Mouse (Mus musculus) forebrain, embryonic 14.5 days (tissue): ENCODE results near the gene Akap17b. TPM values are rescaled to one million over a fixed set of nuclear protein-coding genes. Genes with fewer than 3 reads are reported as not detected.

ENCODE experiments used
- ATAC-seq: fragments of 200-750 bp; cut with Nextera tagmentation; 2 replicates; pipeline ENCODE4 v1.8.0; 2017; ENCODE audit warnings: mild to moderate bottlenecking, moderate library complexity
- DNase-seq: peaks from one replicate; pipeline ENCODE4 v3.0.0-alpha.2; 2015; ENCODE audit warnings: low spot score
- H3K27ac ChIP-seq: fragments of 300-500 bp; sonication (generic); 2 replicates; pipeline ENCODE4 v1.5.1; 2014; ENCODE audit warnings: low read depth, mild to moderate bottlenecking, control low read depth, low read length, moderate library complexity
- H3K27me3 ChIP-seq: fragments of 300-500 bp; sonication (generic); replicated peaks from 2 replicates; pipeline ENCODE4 v1.6.1; 2014; ENCODE audit warnings: low read length, control low read depth, mixed read lengths; ENCODE audit not compliant: control insufficient read depth, insufficient read depth
- H3K36me3 ChIP-seq: fragments of 300-500 bp; sonication (generic); 2 replicates; pipeline ENCODE4 v1.6.1; 2014; ENCODE audit warnings: low read length, control low read depth; ENCODE audit not compliant: control insufficient read depth, insufficient read depth
- H3K4me1 ChIP-seq: fragments of 300-500 bp; sonication (generic); 2 replicates; pipeline ENCODE4 v1.6.1; 2014; ENCODE audit warnings: antibody characterized with exemption, low read length, control low read depth; ENCODE audit not compliant: control insufficient read depth, insufficient read depth
- H3K4me2 ChIP-seq: fragments of 300-500 bp; sonication (generic); 2 replicates; pipeline ENCODE4 v1.6.1; 2014; ENCODE audit warnings: mild to moderate bottlenecking, control low read depth, low read length
- H3K4me3 ChIP-seq: fragments of 300-500 bp; sonication (generic); 2 replicates; pipeline ENCODE4 v1.5.1; 2014; ENCODE audit warnings: low read depth, low read length, control low read depth
- H3K9ac ChIP-seq: fragments of 300-500 bp; sonication (generic); 2 replicates; pipeline ENCODE4 v1.6.1; 2014; ENCODE audit warnings: mild to moderate bottlenecking, low read length, control low read depth, moderate library complexity
- H3K9me3 ChIP-seq: fragments of 300-500 bp; sonication (generic); replicated peaks from 2 replicates; pipeline ENCODE4 v1.6.1; 2016; ENCODE audit warnings: low read length, control low read depth, mixed read lengths; ENCODE audit not compliant: control insufficient read depth
- WGBS: fragments of 180-500 bp; shearing (Covaris S2); extraction: QIAGEN DNeasy Blood & Tissue Kit; methylation state at CpG from one replicate; pipeline ENCODE4 v1.1.7; 2014; 5-methylcytosine and 5-hydroxymethylcytosine counted together
- polyA plus RNA-seq: library from polyadenylated mRNA; unstranded; fragments of >200 nt; fragmentation: Nextera tagmentation; extraction: Ambion mirVana; gene quantifications from 2 replicates; pipeline ENCODE4 v1.2.1, GENCODE M21; 2014

Gene Akap17b
- polyA plus RNA-seq = 3.6 and 4.1 TPM in 2 replicates

GRCm38 (mm10) chrX:36644657-36645551, at the start of gene Akap17b:
Akap17b (minus strand) TSS chrX:36645395.
- Histone ChIP-seq H3K4me2 (peak within 1 kb of the TSS; percentile 45), H3K9ac (peak within 1 kb of the TSS; percentile 67), H3K27ac (no peak within 1 kb of the TSS), H3K4me1 (no peaks in the 10 kb centered on the region), H3K36me3 (no peaks in the 10 kb centered on the region), H3K9me3 (no peaks in the 10 kb centered on the region), H3K27me3 (no peaks in the 10 kb centered on the region), H3K4me3 (peak within 1 kb of the TSS; percentile 58)
- DNase-seq = peak; percentile 93
- ATAC-seq = peak; percentile 98
- 34% methylated on average over 55 of the region's 60 CpGs for WGBS

DNA sequence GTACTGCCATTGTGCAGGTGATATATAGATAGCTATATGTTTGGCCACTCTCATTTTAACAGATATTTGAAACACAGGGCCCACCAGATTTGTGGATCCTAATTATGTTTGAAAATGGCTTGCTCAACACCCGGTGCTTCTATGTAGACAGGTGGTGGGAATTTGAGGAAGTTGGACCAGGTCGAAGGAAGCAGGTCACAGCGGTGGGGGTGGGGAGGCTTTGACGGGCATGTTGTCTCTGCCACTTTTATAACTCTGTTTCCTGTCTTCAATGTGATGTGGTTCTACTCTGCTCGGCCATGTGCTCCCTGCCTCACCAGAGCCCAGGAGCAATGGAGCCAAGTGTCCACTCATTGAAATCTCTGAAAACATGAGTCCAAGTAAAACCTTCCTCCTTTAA, 46.2 kb upstream of the Akap17b start:
- ATAC-seq = no peak
- 82% methylated on average over 5 of the region's 5 CpGs for WGBS
- no peak for DNase-seq
- Histone ChIP-seq H3K9me3 (no peaks in the 10 kb centered on the region), H3K27me3 (no peaks in the 10 kb centered on the region), H3K4me2 (no peak overlapping the region), H3K4me3 (no peak overlapping the region), H3K27ac (no peak overlapping the region), H3K4me1 (no peaks in the 10 kb centered on the region), H3K36me3 (no peaks in the 10 kb centered on the region), H3K9ac (no peak overlapping the region)

- Histone ChIP-seq H3K4me1 (no peaks in the 10 kb centered on the region), H3K36me3 (no peaks in the 10 kb centered on the region), H3K9me3 (no peaks in the 10 kb centered on the region), H3K4me3 (no peak overlapping the region), H3K9ac (no peak overlapping the region), H3K27me3 (no peaks in the 10 kb centered on the region), H3K27ac (no peak overlapping the region), H3K4me2 (no peak overlapping the region)
- DNase-seq (no peak), ATAC-seq (no peak)
Observed at GRCm38 (mm10) chrX:36689655-36690054, 44.5 kb upstream of the Akap17b start.

- H3K9ac ChIP-seq = no peak overlapping the region
- H3K36me3 ChIP-seq = no peaks in the 10 kb centered on the region
- H3K4me2 ChIP-seq = no peak overlapping the region
- WGBS = 64% methylated on average over 1 of the region's 1 CpGs
- H3K4me1 ChIP-seq = no peaks in the 10 kb centered on the region
- ATAC-seq = no peak
- H3K4me3 ChIP-seq = no peak overlapping the region
- no peak overlapping the region for H3K27ac ChIP-seq
- no peaks in the 10 kb centered on the region for H3K27me3 ChIP-seq
- peak; percentile 7 for DNase-seq
- no peaks in the 10 kb centered on the region for H3K9me3 ChIP-seq
Observed at GRCm38 (mm10) chrX:36676836-36677235, 31.6 kb upstream of the Akap17b start.

GRCm38 (mm10) chrX:36672708-36673107, 27.5 kb upstream of the Akap17b start:
- no peaks in the 10 kb centered on the region for H3K9me3 ChIP-seq
- H3K9ac ChIP-seq = no peak overlapping the region
- DNase-seq = no peak
- H3K36me3 ChIP-seq = no peaks in the 10 kb centered on the region
- no peak overlapping the region for H3K4me2 ChIP-seq
- no peaks in the 10 kb centered on the region for H3K27me3 ChIP-seq
- H3K27ac ChIP-seq = no peak overlapping the region
- H3K4me1 ChIP-seq = no peaks in the 10 kb centered on the region
- no peak for ATAC-seq
- no peak overlapping the region for H3K4me3 ChIP-seq
- 67% methylated on average over 2 of the region's 2 CpGs for WGBS

GRCm38 (mm10) chrX:36640046-36640445, 5.1 kb downstream of the Akap17b start:
- Histone ChIP-seq H3K9me3 (no peaks in the 10 kb centered on the region), H3K4me1 (no peaks in the 10 kb centered on the region), H3K4me2 (no peak overlapping the region), H3K27ac (no peak overlapping the region), H3K36me3 (no peaks in the 10 kb centered on the region), H3K9ac (no peak overlapping the region), H3K27me3 (no peaks in the 10 kb centered on the region), H3K4me3 (no peak overlapping the region)
- DNase-seq (peak; percentile 28), ATAC-seq (no peak)
- 79% methylated on average over 6 of the region's 6 CpGs for WGBS

GRCm38 (mm10) chrX:36630771-36631170, 14.4 kb downstream of the Akap17b start:
- Histone ChIP-seq H3K27ac (no peak overlapping the region), H3K4me2 (no peak overlapping the region), H3K9ac (no peak overlapping the region), H3K9me3 (no peaks in the 10 kb centered on the region), H3K4me1 (no peaks in the 10 kb centered on the region), H3K4me3 (no peak overlapping the region), H3K27me3 (no peaks in the 10 kb centered on the region), H3K36me3 (no peaks in the 10 kb centered on the region)
- DNase-seq (peak; percentile 3), ATAC-seq (no peak)
- WGBS = 4% methylated on average over 1 of the region's 1 CpGs

- Histone ChIP-seq H3K36me3 (no peaks in the 10 kb centered on the region), H3K9me3 (no peaks in the 10 kb centered on the region), H3K9ac (no peak overlapping the region), H3K4me3 (no peak overlapping the region), H3K27ac (no peak overlapping the region), H3K4me2 (no peak overlapping the region), H3K27me3 (no peaks in the 10 kb centered on the region), H3K4me1 (no peaks in the 10 kb centered on the region)
- ATAC-seq (no peak), DNase-seq (peak; percentile 1)
- 72% methylated on average over 3 of the region's 3 CpGs for WGBS
Observed at GRCm38 (mm10) chrX:36628102-36628501, 17.1 kb downstream of the Akap17b start.

GRCm38 (mm10) chrX:36609117-36609516, 36.1 kb downstream of the Akap17b start:
- H3K27ac ChIP-seq = no peak overlapping the region
- ATAC-seq = no peak
- 85% methylated on average over 2 of the region's 2 CpGs for WGBS
- H3K4me3 ChIP-seq = no peak overlapping the region
- H3K9ac ChIP-seq = no peak overlapping the region
- H3K36me3 ChIP-seq = peaks cover 20% of the 10 kb centered on the region
- no peak for DNase-seq
- H3K9me3 ChIP-seq = no peaks in the 10 kb centered on the region
- H3K27me3 ChIP-seq = no peaks in the 10 kb centered on the region
- no peak overlapping the region for H3K4me2 ChIP-seq
- no peaks in the 10 kb centered on the region for H3K4me1 ChIP-seq
